Mouse (Mus musculus): ENCODE data around the gene Sbp. TPM values are rescaled to one million over a fixed set of nuclear protein-coding genes. Genes with fewer than 3 reads are reported as not detected.

Gene Sbp
- polyA plus RNA-seq, 1 experiment = not detected

- no peaks in the 10 kb centered on the region for H3K27me3 ChIP-seq (ENCODE audit: control insufficient read depth, insufficient read depth, low read length, poor library complexity, severe bottlenecking)
- no peak within 1 kb of the TSS for H3K27ac ChIP-seq (ENCODE audit: insufficient read depth, low read length)
- no peaks in the 10 kb centered on the region for H3K4me1 ChIP-seq (ENCODE audit: control insufficient read depth, insufficient read depth, low read length)
- TF ChIP-seq EP300 (IDR thresholded peaks at IDR 0.05; ENCODE audit: insufficient read depth, low read depth, low read length) (no peak), POLR2A (IDR thresholded peaks at IDR 0.05; ENCODE audit: insufficient read depth, low read length) (no peak), CTCF (IDR thresholded peaks at IDR 0.05; ENCODE audit: low read depth, low read length) (no peak)
- no peaks in the 10 kb centered on the region for H3K36me3 ChIP-seq (ENCODE audit: control insufficient read depth, insufficient read depth, low read length, poor library complexity, severe bottlenecking)
- no peak within 1 kb of the TSS for H3K9ac ChIP-seq (ENCODE audit: low read depth, poor library complexity, severe bottlenecking)
- no peaks in the 10 kb centered on the region for H3K9me3 ChIP-seq (replicated peaks; ENCODE audit: control insufficient read depth, insufficient read depth, low read length, poor library complexity, severe bottlenecking)
- no peak within 1 kb of the TSS for H3K4me3 ChIP-seq (ENCODE audit: low read depth, low read length)
These were observed 38.9 kb downstream of the Sbp start, which contains the start of gene Prss30 for GRCm38 (mm10) chr17:23980297-23980909. Gene Prss30 (minus strand): TSS chr17:23980566.

- Histone ChIP-seq H3K27ac (ENCODE audit: insufficient read depth, low read length) (no peak overlapping the region), H3K36me3 (ENCODE audit: control insufficient read depth, insufficient read depth, low read length, poor library complexity, severe bottlenecking) (no peaks in the 10 kb centered on the region), H3K4me3 (ENCODE audit: low read depth, low read length) (no peak overlapping the region), H3K4me1 (ENCODE audit: control insufficient read depth, insufficient read depth, low read length) (no peaks in the 10 kb centered on the region), H3K9ac (ENCODE audit: low read depth, poor library complexity, severe bottlenecking) (no peak overlapping the region), H3K27me3 (ENCODE audit: control insufficient read depth, insufficient read depth, low read length, poor library complexity, severe bottlenecking) (no peaks in the 10 kb centered on the region), H3K9me3 (replicated peaks; ENCODE audit: control insufficient read depth, insufficient read depth, low read length, poor library complexity, severe bottlenecking) (no peaks in the 10 kb centered on the region)
- no peak for TF ChIP-seq EP300 (IDR thresholded peaks at IDR 0.05; ENCODE audit: insufficient read depth, low read depth, low read length)
- no peak for TF ChIP-seq POLR2A (IDR thresholded peaks at IDR 0.05; ENCODE audit: insufficient read depth, low read length)
- no peak for TF ChIP-seq CTCF (IDR thresholded peaks at IDR 0.05; ENCODE audit: low read depth, low read length)
These were observed 41.4 kb downstream of the Sbp start for GRCm38 (mm10) chr17:23982912-23983311.

- no peaks in the 10 kb centered on the region for H3K4me1 ChIP-seq (ENCODE audit: control insufficient read depth, insufficient read depth, low read length)
- TF ChIP-seq POLR2A (IDR thresholded peaks at IDR 0.05; ENCODE audit: insufficient read depth, low read length) = no peak
- TF ChIP-seq CTCF (IDR thresholded peaks at IDR 0.05; ENCODE audit: low read depth, low read length) = no peak
- no peak for TF ChIP-seq EP300 (IDR thresholded peaks at IDR 0.05; ENCODE audit: insufficient read depth, low read depth, low read length)
These were observed 43.5 kb downstream of the Sbp start for GRCm38 (mm10) chr17:23984989-23985388.

GRCm38 (mm10) chr17:23989802-23990201 lies 48.3 kb downstream of the Sbp start:
- Histone ChIP-seq H3K27me3 (ENCODE audit: control insufficient read depth, insufficient read depth, low read length, poor library complexity, severe bottlenecking) (no peaks in the 10 kb centered on the region), H3K4me3 (ENCODE audit: low read depth, low read length) (no peak overlapping the region), H3K9me3 (replicated peaks; ENCODE audit: control insufficient read depth, insufficient read depth, low read length, poor library complexity, severe bottlenecking) (no peaks in the 10 kb centered on the region), H3K4me1 (ENCODE audit: control insufficient read depth, insufficient read depth, low read length) (peaks cover 4% of the 10 kb centered on the region), H3K36me3 (ENCODE audit: control insufficient read depth, insufficient read depth, low read length, poor library complexity, severe bottlenecking) (no peaks in the 10 kb centered on the region), H3K27ac (ENCODE audit: insufficient read depth, low read length) (no peak overlapping the region), H3K9ac (ENCODE audit: low read depth, poor library complexity, severe bottlenecking) (no peak overlapping the region)
- TF ChIP-seq EP300 (IDR thresholded peaks at IDR 0.05; ENCODE audit: insufficient read depth, low read depth, low read length) = no peak
- TF ChIP-seq CTCF (IDR thresholded peaks at IDR 0.05; ENCODE audit: low read depth, low read length) = no peak
- TF ChIP-seq POLR2A (IDR thresholded peaks at IDR 0.05; ENCODE audit: insufficient read depth, low read length) = no peak

More at GRCm38 (mm10) chr17:23984989-23985388, 43.5 kb downstream of the Sbp start:
- Histone ChIP-seq H3K36me3 (ENCODE audit: control insufficient read depth, insufficient read depth, low read length, poor library complexity, severe bottlenecking) (no peaks in the 10 kb centered on the region), H3K27ac (ENCODE audit: insufficient read depth, low read length) (no peak overlapping the region), H3K9ac (ENCODE audit: low read depth, poor library complexity, severe bottlenecking) (no peak overlapping the region), H3K9me3 (replicated peaks; ENCODE audit: control insufficient read depth, insufficient read depth, low read length, poor library complexity, severe bottlenecking) (no peaks in the 10 kb centered on the region), H3K27me3 (ENCODE audit: control insufficient read depth, insufficient read depth, low read length, poor library complexity, severe bottlenecking) (no peaks in the 10 kb centered on the region), H3K4me3 (ENCODE audit: low read depth, low read length) (no peak overlapping the region)

GRCm38 (mm10) chr17:23992789-23993553 lies 51.5 kb downstream of the Sbp start:
- Histone ChIP-seq H3K27ac (ENCODE audit: insufficient read depth, low read length) (no peak overlapping the region), H3K4me1 (ENCODE audit: control insufficient read depth, insufficient read depth, low read length) (peaks cover 4% of the 10 kb centered on the region), H3K27me3 (ENCODE audit: control insufficient read depth, insufficient read depth, low read length, poor library complexity, severe bottlenecking) (no peaks in the 10 kb centered on the region), H3K9ac (ENCODE audit: low read depth, poor library complexity, severe bottlenecking) (no peak overlapping the region), H3K36me3 (ENCODE audit: control insufficient read depth, insufficient read depth, low read length, poor library complexity, severe bottlenecking) (no peaks in the 10 kb centered on the region), H3K4me3 (ENCODE audit: low read depth, low read length) (no peak overlapping the region), H3K9me3 (replicated peaks; ENCODE audit: control insufficient read depth, insufficient read depth, low read length, poor library complexity, severe bottlenecking) (no peaks in the 10 kb centered on the region)
- TF ChIP-seq CTCF (IDR thresholded peaks at IDR 0.05; ENCODE audit: low read depth, low read length) = no peak
- no peak for TF ChIP-seq POLR2A (IDR thresholded peaks at IDR 0.05; ENCODE audit: insufficient read depth, low read length)
- TF ChIP-seq EP300 (IDR thresholded peaks at IDR 0.05; ENCODE audit: insufficient read depth, low read depth, low read length) = no peak
